ENCODE assay signal across 22 mouse cellular contexts in the genomic region with DNA sequence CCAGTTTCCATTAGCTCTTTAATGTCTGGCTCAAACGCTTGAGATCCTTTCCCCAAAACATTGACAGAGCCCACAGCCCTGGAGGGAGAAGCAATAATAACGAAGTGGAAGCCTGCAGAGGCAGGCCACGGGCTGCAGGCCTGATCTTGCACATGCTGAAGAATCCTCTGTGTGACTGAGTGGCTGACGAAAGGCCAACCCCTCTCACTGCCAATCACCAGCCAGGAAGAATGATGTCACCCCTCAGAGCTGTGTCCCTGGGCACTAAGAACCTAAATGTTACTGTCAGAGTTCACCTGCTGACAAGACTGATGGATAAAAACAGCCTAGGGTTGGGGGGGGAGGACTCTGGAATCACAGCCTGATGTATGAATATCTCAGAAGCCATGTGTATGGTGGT.
A peak's percentile ranks its signal among the peaks of the same experiment; 100 is the strongest.
DNase-seq lines count a peak whose midpoint lies in the region; ATAC-seq lines count a peak whose summit lies in the region.
"Had no signal": no experiment of that assay in that cellular context is flagged by ENCODE, and none has a peak within 500 bp of the region (broad histone marks: within the 10 kb centered on the region; RNA-seq: fewer than 3 reads in every experiment).

No protein-coding gene starts in this region.

- no peak overlapping the region for H3K9ac ChIP-seq in forebrain, embryonic 13.5 days
- H3K9ac ChIP-seq in forebrain, embryonic 11.5 days (ENCODE audit: low read length), result no peak overlapping the region
- no peak overlapping the region for H3K9ac ChIP-seq in heart, embryonic 15.5 days
- H3K9ac ChIP-seq in embryonic facial prominence, embryonic 14.5 days (ENCODE audit: low read depth, low read length), result no peak overlapping the region
- H3K9ac ChIP-seq: liver, embryonic 12.5 days; liver, postnatal 0 days; midbrain, embryonic 12.5 days had no signal

- ATAC-seq in forebrain, embryonic 13.5 days, result peak; percentile 64
- ATAC-seq in forebrain, embryonic 11.5 days (replicated peaks; ENCODE audit: low FRiP score), result no peak
- ATAC-seq in heart, embryonic 15.5 days (replicated peaks; ENCODE audit: insufficient number of reproducible peaks, insufficient read depth, low FRiP score, low read depth), result 0 out of 2 replicates have a peak, but pooled peaks have one; percentile 35
- ATAC-seq in embryonic facial prominence, embryonic 14.5 days (ENCODE audit: low read depth), result peak; percentile 26; the same call in 1 of the 2 replicates
- ATAC-seq: CD4-positive, CD25-positive, alpha-beta regulatory T cell, adult 4 months; intestine, embryonic 16.5 days; liver, embryonic 12.5 days; liver, postnatal 0 days had no signal

- no peaks in the 10 kb centered on the region for H3K27me3 ChIP-seq in forebrain, embryonic 13.5 days
- H3K27me3 ChIP-seq in forebrain, embryonic 11.5 days (ENCODE audit: control insufficient read depth, insufficient read depth, low read length), result no peaks in the 10 kb centered on the region
- no peaks in the 10 kb centered on the region for H3K27me3 ChIP-seq in heart, embryonic 15.5 days
- no peaks in the 10 kb centered on the region for H3K27me3 ChIP-seq in embryonic facial prominence, embryonic 14.5 days (replicated peaks; ENCODE audit: control insufficient read depth, insufficient read depth, low read length)
- H3K27me3 ChIP-seq: liver, embryonic 12.5 days; midbrain, embryonic 12.5 days had no signal

- no peaks in the 10 kb centered on the region for H3K9me3 ChIP-seq in forebrain, embryonic 13.5 days (replicated peaks)
- H3K9me3 ChIP-seq in forebrain, embryonic 11.5 days (ENCODE audit: control insufficient read depth, low read length), result no peaks in the 10 kb centered on the region
- no peaks in the 10 kb centered on the region for H3K9me3 ChIP-seq in heart, embryonic 15.5 days (replicated peaks)
- no peaks in the 10 kb centered on the region for H3K9me3 ChIP-seq in embryonic facial prominence, embryonic 14.5 days (ENCODE audit: control insufficient read depth, low read length)
- H3K9me3 ChIP-seq: liver, embryonic 12.5 days; midbrain, embryonic 12.5 days had no signal

- no peak overlapping the region for H3K4me3 ChIP-seq in forebrain, embryonic 13.5 days
- H3K4me3 ChIP-seq in forebrain, embryonic 11.5 days (ENCODE audit: low read depth, low read length), result no peak overlapping the region
- no peak overlapping the region for H3K4me3 ChIP-seq in heart, embryonic 15.5 days
- no peak overlapping the region for H3K4me3 ChIP-seq in embryonic facial prominence, embryonic 14.5 days (ENCODE audit: low read depth, low read length)
- H3K4me3 ChIP-seq: liver, embryonic 12.5 days; midbrain, embryonic 12.5 days had no signal

- intact Hi-C loops in heart, postnatal 14 days (cut with DNase I), result no loop called here

- peak overlapping the region; percentile 12; the same call in 1 of the 2 replicates for H3K27ac ChIP-seq in forebrain, embryonic 13.5 days
- H3K27ac ChIP-seq in forebrain, embryonic 11.5 days (ENCODE audit: low read depth, low read length), result no peak overlapping the region
- H3K27ac ChIP-seq in heart, embryonic 15.5 days, result no peak overlapping the region
- H3K27ac ChIP-seq in embryonic facial prominence, embryonic 14.5 days (replicated peaks; ENCODE audit: low read depth, low read length), result no peak overlapping the region
- H3K27ac ChIP-seq: kidney, postnatal 0 days; liver, embryonic 12.5 days; midbrain, embryonic 12.5 days had no signal

- H3K4me2 ChIP-seq in forebrain, embryonic 13.5 days, result no peak overlapping the region
- H3K4me2 ChIP-seq in forebrain, embryonic 11.5 days (ENCODE audit: low read depth, low read length, severe bottlenecking), result no peak overlapping the region
- H3K4me2 ChIP-seq in heart, embryonic 15.5 days, result no peak overlapping the region
- no peak overlapping the region for H3K4me2 ChIP-seq in embryonic facial prominence, embryonic 14.5 days (ENCODE audit: low read depth, low read length)
- H3K4me2 ChIP-seq: liver, embryonic 12.5 days; midbrain, embryonic 12.5 days had no signal

- no peak for DNase-seq in forebrain, embryonic 11.5 days (ENCODE audit: low spot score)
- DNase-seq in heart, postnatal 14 days, result no peak
- DNase-seq in brain, adult 2 months (ENCODE audit: low read depth, low spot score), result peak; percentile 36
- DNase-seq in embryonic facial prominence, embryonic 14.5 days (ENCODE audit: low spot score), result peak; percentile 34
- DNase-seq in right cerebral cortex, adult 18-20 months, result no peak
- DNase-seq: adrenal gland, postnatal 14 days; cerebellum, adult 9-11 months; kidney, adult 8-10 months; kidney, postnatal 4 days; left cerebral cortex, postnatal 4 days; liver, postnatal 0 days; lung, postnatal 36 days; retina, postnatal 1 day; right cerebral cortex, postnatal 25 days; thymus, postnatal 14 days had no signal

- peaks cover 7% of the 10 kb centered on the region; the same call in 1 of the 2 replicates for H3K4me1 ChIP-seq in forebrain, embryonic 13.5 days
- H3K4me1 ChIP-seq in forebrain, embryonic 11.5 days (replicated peaks; ENCODE audit: control insufficient read depth, insufficient read depth, low read length), result no peaks in the 10 kb centered on the region
- H3K4me1 ChIP-seq in heart, embryonic 15.5 days (replicated peaks), result no peaks in the 10 kb centered on the region
- H3K4me1 ChIP-seq in embryonic facial prominence, embryonic 14.5 days (ENCODE audit: control insufficient read depth, insufficient read depth, low read length), result no peaks in the 10 kb centered on the region
- H3K4me1 ChIP-seq: liver, embryonic 12.5 days had no signal

- H3K36me3 ChIP-seq in forebrain, embryonic 13.5 days (ENCODE audit: poor library complexity, severe bottlenecking), result peaks cover 51% of the 10 kb centered on the region
- no peaks in the 10 kb centered on the region for H3K36me3 ChIP-seq in forebrain, embryonic 11.5 days (ENCODE audit: control insufficient read depth, insufficient read depth, low read length)
- no peaks in the 10 kb centered on the region for H3K36me3 ChIP-seq in heart, embryonic 15.5 days
- H3K36me3 ChIP-seq in embryonic facial prominence, embryonic 14.5 days (ENCODE audit: control insufficient read depth, insufficient read depth, low read length), result no peaks in the 10 kb centered on the region
- H3K36me3 ChIP-seq: liver, embryonic 12.5 days had no signal

- 53% methylated on average over 4 of the region's 4 CpGs for WGBS in forebrain, embryonic 13.5 days
- WGBS in forebrain, embryonic 11.5 days, result 70% methylated on average over 4 of the region's 4 CpGs
- 34% methylated on average over 4 of the region's 4 CpGs for WGBS in heart, embryonic 15.5 days
- 56% methylated on average over 4 of the region's 4 CpGs for WGBS in embryonic facial prominence, embryonic 14.5 days

Comparison
In these comparisons a context has a peak if more than half of its experiments do, and no peak if none do; other contexts are left out.
1. DNase-seq: peak in brain, adult 2 months (single experiment) and embryonic facial prominence, embryonic 14.5 days (single experiment); none in forebrain, embryonic 11.5 days (single experiment), heart, postnatal 14 days (0 of 2) and right cerebral cortex, adult 18-20 months (single experiment).